Mouse (Mus musculus) ES-Bruce4 (cell line): ENCODE results near the gene Chrnb1. TPM values are rescaled to one million over a fixed set of nuclear protein-coding genes. Genes with fewer than 3 reads are reported as not detected.
A peak's percentile ranks its signal among the peaks of the same experiment; 100 is the strongest.

ENCODE experiments used
- H3K27ac ChIP-seq: 2 replicates; pipeline ENCODE4 v1.5.1; 2012; ENCODE audit warnings: low read length, inconsistent platforms; ENCODE audit not compliant: insufficient read depth
- H3K27me3 ChIP-seq: 2 replicates; pipeline ENCODE4 v1.6.1; 2012; ENCODE audit warnings: mild to moderate bottlenecking, low read length, inconsistent platforms; ENCODE audit not compliant: control insufficient read depth, poor library complexity, insufficient read depth, severe bottlenecking
- H3K36me3 ChIP-seq: 2 replicates; pipeline ENCODE4 v1.6.1; 2012; ENCODE audit warnings: inconsistent platforms, mild to moderate bottlenecking, low read length, moderate library complexity; ENCODE audit not compliant: control insufficient read depth, poor library complexity, insufficient read depth, severe bottlenecking
- H3K4me1 ChIP-seq: one replicate; pipeline ENCODE4 v1.8.1; 2011; ENCODE audit warnings: low read length; ENCODE audit not compliant: control insufficient read depth, insufficient read depth
- H3K4me3 ChIP-seq: 2 replicates; pipeline ENCODE4 v1.5.1; 2011; ENCODE audit warnings: low read depth, mild to moderate bottlenecking, low read length
- H3K9ac ChIP-seq: 2 replicates; pipeline ENCODE4 v1.6.1; 2012; ENCODE audit warnings: low read depth, mild to moderate bottlenecking, inconsistent platforms; ENCODE audit not compliant: poor library complexity, severe bottlenecking
- H3K9me3 ChIP-seq: replicated peaks from 2 replicates; pipeline ENCODE4 v1.6.1; 2012; ENCODE audit warnings: mild to moderate bottlenecking, low read length, inconsistent platforms; ENCODE audit not compliant: control insufficient read depth, poor library complexity, insufficient read depth, severe bottlenecking
- CTCF ChIP-seq: IDR thresholded peaks from one replicate; pipeline ENCODE4 v1.8.1; 2011; ENCODE audit warnings: low read depth, low read length
- EP300 ChIP-seq: IDR thresholded peaks from 2 replicates; pipeline ENCODE4 v1.6.1; 2011; ENCODE audit warnings: low read depth, low read length; ENCODE audit not compliant: insufficient read depth
- POLR2A ChIP-seq: IDR thresholded peaks from one replicate; pipeline ENCODE4 v1.8.1; 2011; ENCODE audit warnings: low read length; ENCODE audit not compliant: insufficient read depth
- polyA plus RNA-seq: library from polyadenylated mRNA; stranded (reverse); fragments of >200 nt; gene quantifications from 2 replicates; pipeline ENCODE4 v1.2.4, GENCODE M21; 2011; ENCODE audit warnings: low read depth; ENCODE audit not compliant: missing spikeins, insufficient read depth, insufficient read length

Chrnb1 gene
- polyA plus RNA-seq, 1 experiment: 12.1 TPM

GRCm38 (mm10) chr11:69807641-69808040, 11.9 kb upstream of the Chrnb1 start:
- H3K27me3 ChIP-seq: no peaks in the 10 kb centered on the region
- H3K9me3 ChIP-seq: no peaks in the 10 kb centered on the region
- TF ChIP-seq EP300 (no peak), POLR2A (no peak), CTCF (no peak)
- H3K36me3 ChIP-seq: no peaks in the 10 kb centered on the region
- H3K9ac ChIP-seq: no peak overlapping the region
- no peak overlapping the region for H3K4me3 ChIP-seq
- no peak overlapping the region for H3K27ac ChIP-seq
- no peaks in the 10 kb centered on the region for H3K4me1 ChIP-seq

GRCm38 (mm10) chr11:69806378-69806777, 10.6 kb upstream of the Chrnb1 start:
- Histone ChIP-seq H3K9me3 (no peaks in the 10 kb centered on the region), H3K27me3 (peaks cover 11% of the 10 kb centered on the region), H3K36me3 (no peaks in the 10 kb centered on the region), H3K4me1 (no peaks in the 10 kb centered on the region), H3K4me3 (no peak overlapping the region), H3K27ac (no peak overlapping the region), H3K9ac (no peak overlapping the region)
- TF ChIP-seq POLR2A (no peak), EP300 (no peak), CTCF (no peak)

GRCm38 (mm10) chr11:69804972-69805909, 9.5 kb upstream of the Chrnb1 start, which contains the start of gene Tmem102:
TSS of gene Tmem102 (minus strand) at chr11:69805624.
- TF ChIP-seq POLR2A: peak; percentile 28
- TF ChIP-seq EP300: no peak
- Histone ChIP-seq H3K36me3 (no peaks in the 10 kb centered on the region), H3K27ac (peak within 1 kb of the TSS; percentile 9; the same call in 1 of the 2 replicates), H3K4me1 (no peaks in the 10 kb centered on the region), H3K27me3 (peaks cover 12% of the 10 kb centered on the region), H3K4me3 (peak within 1 kb of the TSS; percentile 76), H3K9ac (peak within 1 kb of the TSS; percentile 90), H3K9me3 (no peaks in the 10 kb centered on the region)

- TF ChIP-seq CTCF (no peak), POLR2A (no peak), EP300 (no peak)
- peak overlapping the region; percentile 90 for H3K9ac ChIP-seq
- H3K4me1 ChIP-seq: no peaks in the 10 kb centered on the region
- peaks cover 12% of the 10 kb centered on the region for H3K27me3 ChIP-seq
- H3K4me3 ChIP-seq: peak overlapping the region; percentile 76
- no peak overlapping the region for H3K27ac ChIP-seq
- no peaks in the 10 kb centered on the region for H3K36me3 ChIP-seq
- no peaks in the 10 kb centered on the region for H3K9me3 ChIP-seq
Observed at GRCm38 (mm10) chr11:69804652-69804940, 8.9 kb upstream of the Chrnb1 start.

- peak overlapping the region; percentile 90 for H3K9ac ChIP-seq
- TF ChIP-seq CTCF: peak; percentile 41
- no peak for TF ChIP-seq EP300
- peak overlapping the region; percentile 76 for H3K4me3 ChIP-seq
- H3K4me1 ChIP-seq: no peaks in the 10 kb centered on the region
- no peaks in the 10 kb centered on the region for H3K36me3 ChIP-seq
- no peak overlapping the region for H3K27ac ChIP-seq
- no peaks in the 10 kb centered on the region for H3K9me3 ChIP-seq
- peaks cover 12% of the 10 kb centered on the region for H3K27me3 ChIP-seq
Observed at GRCm38 (mm10) chr11:69803786-69804651, 8.3 kb upstream of the Chrnb1 start.

- no peaks in the 10 kb centered on the region for H3K4me1 ChIP-seq
- peak overlapping the region; percentile 90 for H3K9ac ChIP-seq
- H3K27ac ChIP-seq: no peak overlapping the region
- TF ChIP-seq POLR2A (no peak), EP300 (no peak), CTCF (no peak)
- H3K36me3 ChIP-seq: no peaks in the 10 kb centered on the region
- peak overlapping the region; percentile 76 for H3K4me3 ChIP-seq
- H3K9me3 ChIP-seq: no peaks in the 10 kb centered on the region
- H3K27me3 ChIP-seq: peaks cover 12% of the 10 kb centered on the region
Observed at GRCm38 (mm10) chr11:69803328-69803727, 7.6 kb upstream of the Chrnb1 start.
